Mouse (Mus musculus) right cerebral cortex, postnatal 25 days (tissue): Measurements from ENCODE around the gene Ezr.

ENCODE experiments used
- DNase-seq: peaks from one replicate; pipeline ENCODE4 v3.0.0; 2022

The Ezr gene

GRCm38 (mm10) chr17:6766823-6767222, 15.8 kb downstream of the Ezr start:
- DNase-seq, result no peak

DNA sequence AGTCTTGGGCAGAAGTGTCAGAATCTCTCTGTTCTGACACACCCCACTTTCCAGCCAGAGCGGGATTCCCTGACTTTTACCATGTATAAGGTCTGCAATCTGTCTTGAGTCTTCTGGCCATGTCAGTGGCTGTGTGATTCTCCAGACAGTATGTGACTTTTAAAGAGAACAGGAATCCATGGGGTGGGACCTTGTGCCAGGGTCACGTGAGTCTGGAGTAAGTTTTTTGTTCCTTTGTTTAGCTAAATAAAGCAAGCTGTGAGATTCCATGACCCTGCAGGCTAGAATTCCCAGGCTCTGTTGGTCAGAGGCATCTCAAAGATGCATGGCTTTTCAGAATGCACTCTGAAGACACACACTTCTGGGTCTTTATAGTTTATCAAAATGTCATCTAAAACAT, 16.7 kb downstream of the Ezr start:
- no peak for DNase-seq

DNA sequence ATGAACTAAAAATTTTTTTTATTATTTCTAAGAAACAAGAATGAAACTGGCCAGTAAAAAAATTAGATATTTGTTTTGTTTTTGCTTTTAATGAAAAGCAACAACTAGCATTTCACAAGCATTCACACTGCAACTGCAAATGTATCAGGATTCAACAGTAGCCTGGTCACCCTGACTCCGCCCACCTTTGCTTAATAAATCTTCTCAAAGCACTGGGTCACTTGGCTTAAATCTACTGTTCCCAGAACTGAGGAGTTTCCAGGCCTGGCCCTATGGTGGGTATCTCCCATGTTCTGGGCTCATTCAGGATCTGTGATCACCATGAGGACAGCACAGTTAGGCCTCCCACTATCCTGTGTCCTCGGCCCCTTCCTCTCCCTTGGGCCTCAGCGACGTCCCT, 17.9 kb downstream of the Ezr start:
- DNase-seq, result no peak

DNA sequence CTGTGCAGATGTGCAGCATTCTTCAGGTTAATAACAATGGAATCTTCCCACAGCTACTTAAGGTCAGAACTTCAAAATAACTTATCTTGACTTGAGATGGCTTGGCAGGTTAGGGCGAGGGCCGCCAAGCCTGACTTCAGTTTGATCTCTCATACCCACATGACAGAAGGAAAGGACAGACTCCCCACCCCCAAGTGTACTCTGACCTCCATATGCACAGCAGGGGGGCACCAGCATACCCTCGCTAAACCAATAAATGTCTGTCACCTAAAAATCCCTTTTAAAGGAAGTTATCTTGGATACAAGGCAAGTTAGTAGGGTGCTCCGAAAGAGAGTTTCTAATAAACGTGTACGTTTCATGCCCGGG, 18.4 kb downstream of the Ezr start:
- DNase-seq, result no peak

DNA sequence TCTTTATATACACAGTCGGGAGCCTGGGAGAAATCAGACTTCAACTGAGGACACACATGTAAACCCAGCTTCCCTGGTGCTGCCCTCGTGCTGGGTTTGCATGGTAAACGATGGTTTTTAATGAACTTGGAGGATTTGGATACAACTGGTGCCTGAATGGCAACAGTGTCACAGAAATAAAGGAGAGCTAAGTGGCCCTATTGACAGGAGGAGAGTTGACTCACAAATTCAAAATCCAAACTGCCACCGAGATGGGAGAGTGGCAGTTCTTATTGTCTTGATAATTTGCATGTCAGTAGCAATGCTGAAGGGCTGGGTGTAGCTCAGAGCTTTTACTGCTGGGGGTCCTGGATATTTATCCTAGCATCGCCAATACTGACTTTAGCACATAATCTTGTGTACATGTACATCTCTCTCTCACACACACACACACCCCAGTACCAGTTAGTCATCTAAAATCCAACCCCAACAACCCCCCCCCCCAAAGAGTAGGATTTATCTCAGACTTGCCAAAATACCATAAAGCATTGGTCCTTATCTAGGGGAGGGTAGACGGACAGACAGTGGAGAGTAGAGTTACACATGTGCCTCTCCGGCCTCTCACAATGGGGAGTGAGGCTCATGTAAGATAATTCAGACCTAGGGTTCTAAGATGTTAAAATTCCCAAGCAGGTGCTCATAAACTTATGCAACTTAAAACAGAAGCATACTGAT, 18.9 kb downstream of the Ezr start:
- no peak for DNase-seq

DNA sequence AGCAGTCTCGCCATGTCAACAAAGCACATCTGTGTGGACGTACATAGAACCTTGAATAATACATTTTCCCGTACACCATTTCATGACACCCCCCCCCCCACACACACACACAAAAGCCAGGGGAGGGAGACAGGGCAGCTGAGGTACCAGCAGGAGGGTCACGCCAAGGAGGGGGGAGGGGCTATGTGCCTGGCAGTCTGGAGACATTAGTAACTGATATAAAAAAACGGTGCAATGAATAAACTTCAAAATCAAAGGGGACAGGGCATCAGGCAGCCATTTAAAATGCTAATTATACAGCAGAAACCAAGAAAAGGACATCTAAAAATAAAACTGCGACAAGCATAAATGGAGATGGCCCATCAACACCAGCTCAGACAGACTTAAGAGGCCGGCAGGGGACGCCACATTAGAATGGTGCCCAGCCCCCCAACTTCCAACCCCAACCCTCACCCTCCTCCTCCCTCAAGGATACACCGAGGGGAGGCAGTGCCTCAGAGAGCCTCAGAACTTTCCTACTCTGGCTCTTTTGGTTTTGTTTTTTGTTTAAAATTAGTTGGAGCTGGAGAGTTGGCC, 22.8 kb downstream of the Ezr start:
- DNase-seq, result no peak

DNA sequence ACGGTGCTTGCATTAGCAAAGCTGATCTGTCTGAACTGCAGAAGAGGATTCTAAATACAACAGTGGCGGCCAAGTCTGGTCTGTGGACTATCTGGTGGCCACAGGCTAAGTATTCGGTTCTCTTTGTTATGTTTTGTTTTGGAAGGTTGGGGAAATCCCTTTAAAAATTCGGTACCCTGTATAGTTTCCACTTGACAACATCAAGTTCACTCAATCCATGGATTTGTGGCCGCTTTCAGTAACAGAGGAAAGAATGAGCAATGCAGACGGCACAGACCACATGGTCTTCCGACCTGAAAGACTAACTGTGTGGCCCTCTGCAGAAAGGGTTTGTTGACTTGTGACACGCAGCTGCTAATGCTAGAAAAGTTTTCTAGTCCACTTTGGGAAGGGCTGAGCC, 23.7 kb downstream of the Ezr start:
- DNase-seq, result no peak

DNA sequence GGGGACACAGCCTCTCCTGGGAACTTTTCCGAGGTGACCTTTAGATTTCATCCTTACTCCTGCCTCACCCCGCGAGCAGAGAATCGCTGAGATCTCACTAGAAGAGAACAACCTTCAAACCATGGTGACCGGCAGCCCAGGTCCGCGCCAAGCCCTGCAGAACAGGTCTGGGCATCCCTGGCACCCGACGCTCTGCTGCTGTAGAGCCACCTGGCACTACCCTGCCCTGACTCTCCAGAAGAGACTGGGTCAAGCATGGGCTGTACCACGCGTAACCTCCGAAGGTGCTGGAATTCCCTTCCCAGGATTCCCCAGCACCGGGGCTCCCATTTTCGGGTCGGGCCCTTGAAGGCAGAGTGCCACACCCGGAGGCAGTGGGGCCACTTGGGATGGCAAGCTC, 24.7 kb downstream of the Ezr start:
- DNase-seq, result no peak

- DNase-seq, result no peak
Observed at GRCm38 (mm10) chr17:6755873-6756272, 26.7 kb downstream of the Ezr start.

GRCm38 (mm10) chr17:6755176-6755575, 27.4 kb downstream of the Ezr start:
- no peak for DNase-seq

DNA sequence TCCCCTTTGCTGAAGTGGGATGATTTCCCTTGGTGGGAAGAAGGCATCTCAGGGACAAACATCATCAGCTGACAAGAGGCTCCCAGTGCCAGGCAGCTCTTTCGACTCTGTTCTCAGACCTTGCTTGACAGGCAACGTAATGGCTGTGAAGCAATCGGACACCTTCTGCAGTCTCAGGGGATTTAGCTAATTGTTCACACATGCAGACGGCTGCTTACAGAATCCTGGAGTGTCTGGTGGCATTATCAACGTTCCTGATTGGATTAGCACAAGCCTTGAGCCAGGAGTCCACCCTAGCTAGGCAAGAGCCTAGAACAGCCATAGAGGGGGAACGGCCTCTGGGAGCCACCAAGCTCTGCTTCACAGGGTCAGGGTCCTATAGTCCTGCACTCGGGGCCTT, 30.2 kb downstream of the Ezr start:
- DNase-seq, result no peak

GRCm38 (mm10) chr17:6751221-6751859, 31.2 kb downstream of the Ezr start:
- no peak for DNase-seq

- DNase-seq, result no peak
Observed at GRCm38 (mm10) chr17:6748779-6749464, 33.7 kb downstream of the Ezr start.

- DNase-seq, result no peak
Observed at GRCm38 (mm10) chr17:6747478-6747877, 35.1 kb downstream of the Ezr start.

DNA sequence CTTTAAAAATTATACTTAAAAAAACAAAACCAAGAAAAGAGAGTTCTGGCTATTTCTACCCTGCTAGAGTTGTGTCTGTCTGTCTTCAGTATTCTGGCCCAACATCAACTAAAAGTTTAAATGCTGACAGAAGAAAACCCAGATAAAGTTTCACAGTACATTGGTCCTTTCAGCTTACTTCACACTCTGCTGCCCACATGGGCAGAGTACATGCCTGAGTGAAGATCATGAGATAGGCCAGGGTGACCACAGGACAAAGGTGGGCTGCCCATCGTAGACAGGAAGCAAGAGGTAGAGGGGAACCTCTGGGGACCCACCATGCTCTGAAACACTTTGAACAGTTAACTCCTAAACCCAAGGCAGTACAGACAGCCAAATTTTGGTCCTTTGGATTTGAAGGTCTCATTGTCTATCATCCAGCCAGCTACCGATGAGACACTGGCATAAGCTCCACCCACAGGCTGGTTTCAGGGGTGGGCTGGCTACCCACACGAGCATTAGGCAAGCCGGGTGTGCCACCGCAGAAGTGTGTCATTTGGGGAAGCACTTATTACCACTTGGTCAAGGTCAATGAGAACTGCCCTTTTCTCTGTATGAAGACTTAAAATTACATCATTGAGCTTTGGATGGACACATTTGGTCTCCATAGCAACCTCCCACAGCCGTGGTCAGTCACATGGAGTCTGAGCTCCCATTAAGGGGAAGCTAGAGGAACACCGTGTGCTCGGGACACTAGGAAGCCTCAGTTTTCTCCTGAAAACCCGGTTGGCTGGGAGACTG, 35.9 kb downstream of the Ezr start:
- DNase-seq, result no peak

DNA sequence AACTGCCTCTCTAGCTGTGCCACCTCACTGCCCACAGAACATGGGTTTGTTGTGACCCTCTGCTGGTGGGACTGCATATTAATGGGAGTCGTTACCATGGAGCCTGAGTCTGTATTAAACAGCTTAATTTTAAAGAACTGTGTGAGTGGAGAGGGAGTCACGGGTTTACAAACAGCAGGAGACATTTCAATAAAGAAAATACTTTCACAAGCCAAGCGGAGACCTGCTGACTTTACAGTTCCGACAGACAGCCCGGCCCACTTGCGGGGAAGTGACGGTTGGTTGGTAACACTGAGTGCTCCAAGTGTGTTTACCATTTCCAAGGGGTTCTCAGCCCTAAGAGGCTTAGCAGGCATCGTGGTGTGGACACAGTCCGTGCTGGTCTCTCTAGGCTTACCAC, 36.6 kb downstream of the Ezr start:
- no peak for DNase-seq

DNA sequence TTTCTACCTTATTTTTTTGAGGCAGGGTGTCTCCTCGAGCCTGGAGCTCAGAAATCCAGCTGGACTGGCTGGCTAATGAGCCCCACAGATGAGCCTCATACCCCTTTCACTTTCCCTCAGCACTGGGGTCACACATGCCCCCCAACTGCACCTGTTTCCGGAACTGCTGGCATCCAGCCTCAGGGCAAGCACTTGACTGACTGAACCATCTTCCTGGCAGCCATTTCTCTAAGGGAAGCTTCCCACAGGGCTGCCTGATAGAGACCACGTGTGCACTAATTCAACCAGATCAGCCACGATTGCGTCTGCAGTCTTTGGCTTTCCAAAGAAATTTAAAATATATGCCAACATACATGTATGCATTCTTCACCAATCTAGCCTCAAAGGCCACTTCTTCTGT, 37.1 kb downstream of the Ezr start:
- DNase-seq, result no peak

DNA sequence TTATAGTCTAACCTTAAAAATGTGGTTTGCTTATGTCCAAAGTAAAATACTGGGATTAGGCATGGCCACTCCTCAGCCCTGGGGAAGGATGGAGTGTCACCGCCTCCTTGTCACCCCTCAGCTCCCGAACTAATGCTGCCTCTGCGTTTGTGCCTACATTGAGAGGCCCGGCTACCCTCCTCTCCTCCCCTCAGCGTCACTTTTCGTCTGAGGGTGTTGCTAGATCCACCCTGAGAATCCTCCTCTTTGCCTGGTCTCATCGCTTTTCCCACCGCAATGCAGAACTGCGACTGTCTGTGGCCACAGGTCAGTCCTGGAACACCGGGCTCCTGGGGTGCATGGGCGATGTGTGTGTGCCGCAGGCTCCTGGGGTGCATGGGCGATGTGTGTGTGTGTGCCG, 37.7 kb downstream of the Ezr start:
- no peak for DNase-seq

- DNase-seq, result no peak
Observed at GRCm38 (mm10) chr17:6744366-6744765, 38.2 kb downstream of the Ezr start.

GRCm38 (mm10) chr17:6743787-6744239, 38.8 kb downstream of the Ezr start:
- no peak for DNase-seq

- DNase-seq, result no peak
Observed at GRCm38 (mm10) chr17:6743039-6743575, 39.5 kb downstream of the Ezr start.

DNA sequence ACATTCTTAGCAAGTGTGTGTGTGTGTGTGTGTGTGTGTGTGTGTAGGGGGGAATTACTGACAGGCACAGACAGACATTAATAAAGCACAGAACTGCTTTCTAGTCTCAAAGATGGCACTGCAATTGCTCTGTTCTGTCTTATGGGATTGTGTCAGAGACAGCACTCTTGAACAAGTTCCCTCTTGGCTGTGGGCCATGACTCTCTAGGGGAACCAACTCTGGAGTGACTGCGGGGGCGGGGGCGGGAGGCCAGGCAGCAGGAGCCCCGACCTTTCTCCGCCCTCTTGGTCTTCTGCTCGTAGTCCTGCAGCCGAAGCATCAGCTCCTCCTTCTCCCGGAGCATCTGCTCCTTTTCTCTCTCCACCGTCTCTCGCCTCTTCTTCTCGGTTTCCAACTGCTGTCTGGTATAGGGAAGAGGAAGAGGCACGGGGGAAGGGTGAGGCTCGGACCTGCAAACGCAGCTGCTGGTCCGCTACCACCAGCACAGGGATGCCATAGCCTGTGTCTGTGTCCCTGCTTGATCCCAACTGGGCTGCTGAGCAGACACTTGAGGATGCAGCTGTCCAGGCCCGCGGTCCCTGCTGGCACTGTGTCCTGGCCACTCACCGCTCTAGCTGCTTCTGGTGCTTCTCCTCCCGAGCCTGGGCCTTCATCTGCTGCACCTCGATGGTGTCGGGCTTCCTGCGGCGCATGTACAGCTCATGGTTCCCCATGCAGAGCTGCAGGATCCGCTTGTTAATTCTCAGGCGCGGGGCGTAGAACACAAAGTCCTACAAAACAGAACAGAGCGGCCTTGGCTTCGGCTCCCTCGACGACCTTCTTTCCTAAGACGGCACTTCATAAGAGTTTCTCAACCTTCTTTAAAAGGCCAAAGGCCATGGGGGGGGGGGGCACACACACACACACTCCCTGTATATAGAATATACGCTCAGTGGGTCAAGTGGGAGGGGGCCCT, 40.2 kb downstream of the Ezr start:
- no peak for DNase-seq
